Mouse (Mus musculus) CH12.LX (cell line): ENCODE data around the gene Pnldc1. TPM values are rescaled to one million over a fixed set of nuclear protein-coding genes. Genes with fewer than 3 reads are reported as not detected.

ENCODE experiments used
- DNase-seq: peaks from one replicate; pipeline ENCODE4 v3.0.0-alpha.2; 2013; ENCODE audit errors: extremely low read depth
- H3K27ac ChIP-seq: 2 replicates; pipeline ENCODE4 v1.5.1; 2012; ENCODE audit warnings: low read depth, mild to moderate bottlenecking, control low read depth, moderate library complexity; ENCODE audit not compliant: insufficient read depth
- H3K27me3 ChIP-seq: replicated peaks from 2 replicates; pipeline ENCODE3; 2012; ENCODE audit warnings: inconsistent platforms
- H3K36me3 ChIP-seq, 2 experiments: replicated peaks in 1 of 2; 2 replicates each; pipeline versions ENCODE3 to v1.6.1; 2012; ENCODE audit warnings: inconsistent platforms in 1 of 2, low read length in 1 of 2, mild to moderate bottlenecking in 1 of 2, mixed read lengths in 1 of 2, moderate library complexity in 1 of 2; ENCODE audit not compliant: control insufficient read depth in 1 of 2, insufficient read depth in 1 of 2
- H3K4me1 ChIP-seq, 2 experiments: 2 replicates each; pipeline ENCODE4 v1.6.1; 2012; ENCODE audit warnings: inconsistent platforms in 1 of 2, moderate library complexity in 1 of 2; ENCODE audit not compliant: insufficient read depth in 2 of 2, control insufficient read depth in 1 of 2
- H3K4me2 ChIP-seq: 2 replicates; pipeline ENCODE4 v1.6.1; 2012; ENCODE audit warnings: low read depth, mild to moderate bottlenecking, control low read depth; ENCODE audit not compliant: poor library complexity, insufficient read depth, severe bottlenecking
- H3K4me3 ChIP-seq, 3 experiments: fragments of 150-350 bp in 1 of 3; sonication (generic) in 1 of 3; replicated peaks in 1 of 3; 2 replicates each; pipeline versions ENCODE3 to v1.5.1; 2011 to 2012; ENCODE audit warnings: low read depth in 2 of 3, low read length in 2 of 3, mild to moderate bottlenecking in 2 of 3, moderate library complexity in 2 of 3, control low read depth in 1 of 3, improper control_type of control experiment in 1 of 3, inconsistent platforms in 1 of 3, mixed read lengths in 1 of 3; ENCODE audit not compliant: poor library complexity in 1 of 3
- H3K79me2 ChIP-seq: replicated peaks from 2 replicates; pipeline ENCODE4 v1.6.1; 2012; ENCODE audit warnings: mild to moderate bottlenecking, moderate library complexity; ENCODE audit not compliant: control insufficient read depth, poor library complexity, insufficient read depth, severe bottlenecking; ENCODE audit errors: extremely low read depth
- H3K9ac ChIP-seq: 2 replicates; pipeline ENCODE4 v1.6.1; 2012; ENCODE audit warnings: low read depth, mild to moderate bottlenecking, control low read depth, moderate library complexity; ENCODE audit not compliant: insufficient read depth
- H3K9me3 ChIP-seq: replicated peaks from 2 replicates; pipeline ENCODE3; 2012; ENCODE audit warnings: low read length, inconsistent platforms, mixed read lengths
- BHLHE40 ChIP-seq: IDR thresholded peaks from 2 replicates; pipeline ENCODE4 v1.6.1; 2011; ENCODE audit warnings: mild to moderate bottlenecking, low read depth, low read length, improper control_type of control experiment
- CHD1 ChIP-seq: IDR thresholded peaks from 2 replicates; pipeline ENCODE4 v1.6.1; 2012; ENCODE audit warnings: low read depth, low read length, improper control_type of control experiment, inconsistent platforms
- CHD2 ChIP-seq: IDR thresholded peaks from 2 replicates; pipeline ENCODE4 v1.6.1; 2011; ENCODE audit warnings: low read length, improper control_type of control experiment
- CTCF ChIP-seq, 2 experiments: IDR thresholded peaks in 1 of 2; conservative IDR thresholded peaks in 1 of 2; 2 replicates each; pipeline ENCODE4 v1.5.1; 2011 to 2012; ENCODE audit warnings: low read depth in 2 of 2, low read length in 2 of 2, improper control_type of control experiment in 1 of 2, inconsistent platforms in 1 of 2, mild to moderate bottlenecking in 1 of 2, moderate library complexity in 1 of 2
- E2F4 ChIP-seq: IDR thresholded peaks from 2 replicates; pipeline ENCODE4 v1.6.1; 2011; ENCODE audit warnings: low read depth, low read length, improper control_type of control experiment; ENCODE audit not compliant: insufficient replicate concordance
- ELF1 ChIP-seq: IDR thresholded peaks from 2 replicates; pipeline ENCODE4 v1.6.1; 2014; ENCODE audit warnings: low read depth, mild to moderate bottlenecking, inconsistent platforms, low read length, improper control_type of control experiment
- ETS1 ChIP-seq: conservative IDR thresholded peaks from 2 replicates; pipeline ENCODE4 v1.6.1; 2012; ENCODE audit warnings: low read depth, mild to moderate bottlenecking, inconsistent platforms, low read length, improper control_type of control experiment, moderate library complexity
- GABPA ChIP-seq: IDR thresholded peaks from 2 replicates; pipeline ENCODE4 v1.6.1; 2012; ENCODE audit warnings: low read depth, low read length, improper control_type of control experiment, inconsistent platforms; ENCODE audit not compliant: insufficient replicate concordance
- HCFC1 ChIP-seq: IDR thresholded peaks from 2 replicates; pipeline ENCODE4 v1.6.1; 2012; ENCODE audit warnings: low read depth, mild to moderate bottlenecking, inconsistent platforms, low read length, improper control_type of control experiment
- IRF4 ChIP-seq: IDR thresholded peaks from 2 replicates; pipeline ENCODE4 v1.6.1; 2014; ENCODE audit warnings: low read depth, mild to moderate bottlenecking, inconsistent platforms, low read length, improper control_type of control experiment
- JUN ChIP-seq: IDR thresholded peaks from 2 replicates; pipeline ENCODE4 v1.6.1; 2011; ENCODE audit warnings: low read depth, mild to moderate bottlenecking, low read length, improper control_type of control experiment, moderate library complexity; ENCODE audit not compliant: insufficient read depth
- JUND ChIP-seq: conservative IDR thresholded peaks from 2 replicates; pipeline ENCODE4 v1.6.1; 2011; ENCODE audit warnings: low read depth, low read length, improper control_type of control experiment
- MAZ ChIP-seq: IDR thresholded peaks from 2 replicates; pipeline ENCODE4 v1.6.1; 2012; ENCODE audit warnings: low read depth, mild to moderate bottlenecking, inconsistent platforms, low read length, improper control_type of control experiment, moderate library complexity
- MXI1 ChIP-seq: IDR thresholded peaks from 2 replicates; pipeline ENCODE4 v1.6.1; 2011; ENCODE audit warnings: mild to moderate bottlenecking, low read depth, low read length, improper control_type of control experiment
- POLR2A ChIP-seq: IDR thresholded peaks from 2 replicates; pipeline ENCODE4 v1.6.1; 2011; ENCODE audit warnings: low read depth, mild to moderate bottlenecking, improper control_type of control experiment, low read length
- POLR2AphosphoS2 ChIP-seq: IDR thresholded peaks from 2 replicates; pipeline ENCODE4 v1.6.1; 2011; ENCODE audit warnings: low read depth, low read length, improper control_type of control experiment
- RCOR1 ChIP-seq: conservative IDR thresholded peaks from 2 replicates; pipeline ENCODE4 v1.6.1; 2012; ENCODE audit warnings: low read depth, mild to moderate bottlenecking, inconsistent platforms, low read length, improper control_type of control experiment
- SIN3A ChIP-seq: IDR thresholded peaks from 2 replicates; pipeline ENCODE4 v1.6.1; 2012; ENCODE audit warnings: low read length, improper control_type of control experiment, inconsistent platforms
- SMC3 ChIP-seq: IDR thresholded peaks from 2 replicates; pipeline ENCODE4 v1.6.1; 2011; ENCODE audit warnings: low read depth, low read length, improper control_type of control experiment
- UBTF ChIP-seq: IDR thresholded peaks from 2 replicates; pipeline ENCODE4 v1.6.1; 2012; ENCODE audit warnings: low read depth, mild to moderate bottlenecking, inconsistent platforms, low read length, improper control_type of control experiment, moderate library complexity
- ZKSCAN1 ChIP-seq: IDR thresholded peaks from 2 replicates; pipeline ENCODE4 v1.6.1; 2012; ENCODE audit warnings: low read depth, inconsistent platforms, low read length, improper control_type of control experiment, borderline replicate concordance
- ZMIZ1 ChIP-seq: IDR thresholded peaks from 2 replicates; pipeline ENCODE4 v1.6.1; 2012; ENCODE audit warnings: low read depth, mild to moderate bottlenecking, inconsistent platforms, low read length, improper control_type of control experiment
- ZNF384 ChIP-seq: IDR thresholded peaks from 2 replicates; pipeline ENCODE4 v1.6.1; 2012; ENCODE audit warnings: low read depth, low read length, improper control_type of control experiment, inconsistent platforms
- dilution Hi-C: fragments of 300-500 bp; cut with MboI; formaldehyde crosslinking; loops from 2 replicates; pipeline ENCODE4 v1.14.3; 2020; ENCODE audit warnings: low sequenced_read_pairs; ENCODE audit not compliant: extremely low pct_unique_long_range_greater_than_20kb, extremely low pct_ligation_motif_present
- in situ Hi-C: fragments of 300-500 bp; cut with MboI; formaldehyde crosslinking; loops from 3 replicates; pipeline ENCODE4 v1.14.3; 2019; ENCODE audit warnings: low sequenced_read_pairs, low pct_ligation_motif_present, low pct_unique_long_range_greater_than_20kb, mixed read lengths
- polyA plus RNA-seq: library from polyadenylated mRNA; unstranded; fragments of >175 nt; gene quantifications from 2 replicates; pipeline ENCODE4 v1.2.1, GENCODE M21; 2012; ENCODE audit warnings: low read depth; ENCODE audit not compliant: insufficient read length
- total RNA-seq, 2 experiments: library from RNA; depleted of rRNA; stranded (reverse); fragments of 300-350 nt in 1 of 2; fragments of >200 nt in 1 of 2; gene quantifications; 2 replicates each; pipeline ENCODE4 v1.2.3; 2012 to 2014

Pnldc1 gene
- total and polyA plus RNA-seq, 3 experiments = 0.11 to 0.90 (median 0.25) TPM

DNA sequence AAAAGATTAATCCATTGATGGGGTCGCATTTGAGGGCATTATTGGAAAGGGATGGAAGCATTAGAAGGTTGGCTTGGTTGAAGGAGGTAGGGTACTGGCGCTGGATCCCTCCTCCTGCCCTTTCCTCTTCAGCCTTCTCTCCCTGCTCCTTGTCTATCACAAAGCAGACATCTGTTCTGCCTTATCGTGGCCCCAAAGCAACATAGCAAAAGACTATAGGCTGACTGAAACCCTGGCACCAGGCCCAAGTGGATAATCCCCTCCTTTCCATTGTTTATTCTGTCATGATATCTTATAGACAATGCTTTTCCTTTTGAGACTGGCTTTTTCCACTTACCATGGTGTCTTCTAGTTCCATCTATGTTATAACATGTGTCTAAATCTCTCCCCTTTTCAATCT lies 44.6 kb downstream of the Pnldc1 start:
- no peak for DNase-seq
- no peak overlapping the region for H3K4me2 ChIP-seq
- no peak overlapping the region for H3K9ac ChIP-seq
- no peaks in the 10 kb centered on the region; a peak in 2 of 4 replicates for H3K4me1 ChIP-seq
- no peak overlapping the region for H3K4me3 ChIP-seq
- in situ Hi-C loops (no loop called here), dilution Hi-C loops (no loop called here)
- H3K9me3 ChIP-seq = no peaks in the 10 kb centered on the region
- TF ChIP-seq MAZ = no peak
- no peak for TF ChIP-seq SMC3
- no peak for TF ChIP-seq ELF1
- no peak for TF ChIP-seq HCFC1
- TF ChIP-seq ETS1 = no peak
- TF ChIP-seq ZKSCAN1 = no peak
- no peak for TF ChIP-seq CHD1
- TF ChIP-seq CTCF (conservative IDR thresholded peaks at IDR 0.05 in 1 of 2, IDR thresholded peaks at IDR 0.05 in 1 of 2; ENCODE audit: low read depth in 2 of 2, low read length in 2 of 2) = no peak
- no peak overlapping the region for H3K27ac ChIP-seq
- no peaks in the 10 kb centered on the region for H3K27me3 ChIP-seq
- H3K36me3 ChIP-seq = no peaks in the 10 kb centered on the region
- no peaks in the 10 kb centered on the region for H3K79me2 ChIP-seq

- Histone ChIP-seq H3K4me2 (no peak overlapping the region), H3K27ac (no peak overlapping the region), H3K27me3 (no peaks in the 10 kb centered on the region), H3K4me1 (no peaks in the 10 kb centered on the region; a peak in 2 of 4 replicates), H3K4me3 (no peak overlapping the region), H3K36me3 (no peaks in the 10 kb centered on the region), H3K9ac (no peak overlapping the region), H3K79me2 (no peaks in the 10 kb centered on the region)
- dilution Hi-C loops = no loop called here
- no peak for DNase-seq
- TF ChIP-seq JUND = no peak
- TF ChIP-seq RCOR1 = no peak
- no peak for TF ChIP-seq POLR2AphosphoS2
- no peak for TF ChIP-seq ZNF384
- TF ChIP-seq HCFC1 = no peak
- TF ChIP-seq E2F4 = no peak
- TF ChIP-seq CHD1 = no peak
- no peak for TF ChIP-seq MXI1
- TF ChIP-seq ZMIZ1 = no peak
- no peak for TF ChIP-seq POLR2A
- TF ChIP-seq JUN = no peak
- no peak for TF ChIP-seq SIN3A
- no peak for TF ChIP-seq CHD2
- no peak for TF ChIP-seq UBTF
- TF ChIP-seq BHLHE40 = no peak
- TF ChIP-seq IRF4 = no peak
- no peak for TF ChIP-seq ETS1
- TF ChIP-seq ELF1 = no peak
- no peak for TF ChIP-seq GABPA
- TF ChIP-seq, all 38 proteins: peak for 0
- no peaks in the 10 kb centered on the region for H3K9me3 ChIP-seq
- in situ Hi-C loops = no loop called here
Observed at GRCm38 (mm10) chr17:12864111-12864510, 45.9 kb downstream of the Pnldc1 start.
